Mouse (Mus musculus) brain, adult 2 months (tissue): ENCODE measurements around the gene 1810062G17Rik.
A peak's percentile ranks its signal among the peaks of the same experiment; 100 is the strongest.

Source experiments
- DNase-seq: peaks from one replicate; pipeline ENCODE4 v3.0.0; 2011; ENCODE audit warnings: low read depth, low spot score

Gene 1810062G17Rik

DNA sequence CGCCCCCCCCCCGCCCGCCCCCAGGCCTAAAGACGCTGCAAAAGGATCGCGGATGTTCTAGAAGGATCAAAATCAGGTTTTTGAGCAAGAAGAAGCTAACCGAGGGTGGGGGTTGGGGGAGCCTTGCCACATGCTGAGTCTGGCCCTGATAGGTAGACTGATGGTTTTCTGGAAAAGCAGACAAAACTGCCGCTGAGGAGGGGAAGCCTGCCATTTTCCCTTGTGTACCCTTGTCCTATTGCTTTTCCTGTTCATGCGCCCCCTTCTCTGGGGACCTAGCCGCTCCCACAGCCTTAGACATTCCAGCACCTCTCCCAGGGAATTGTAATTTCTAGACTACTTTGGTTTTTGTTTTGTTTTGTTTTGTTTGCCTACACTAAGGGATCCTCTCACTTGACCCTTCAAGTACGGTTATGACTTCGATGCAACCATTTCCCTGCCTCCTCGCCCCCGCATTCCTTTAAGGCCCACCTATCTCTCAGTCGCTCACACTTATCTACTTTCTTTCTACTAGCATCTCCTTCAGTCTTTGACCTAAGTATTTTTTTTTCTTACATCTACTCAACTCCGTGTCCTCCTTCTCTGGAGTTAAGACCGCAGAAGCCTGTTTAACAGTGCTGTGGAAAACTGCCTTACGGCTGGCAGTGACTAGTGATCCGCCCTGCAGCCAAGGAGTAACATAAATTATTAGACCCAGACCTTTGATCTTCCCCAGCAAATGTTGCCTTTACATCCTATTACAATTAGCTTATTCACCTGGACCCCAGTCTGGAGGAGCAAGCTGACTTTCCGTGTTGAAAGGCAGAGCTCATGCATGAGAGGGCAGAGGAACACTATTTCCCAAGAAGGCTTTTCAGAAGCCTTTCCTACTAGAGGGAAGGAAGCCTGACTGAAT lies 771 bp downstream of the 1810062G17Rik start:
- DNase-seq = peak; percentile 16

DNA sequence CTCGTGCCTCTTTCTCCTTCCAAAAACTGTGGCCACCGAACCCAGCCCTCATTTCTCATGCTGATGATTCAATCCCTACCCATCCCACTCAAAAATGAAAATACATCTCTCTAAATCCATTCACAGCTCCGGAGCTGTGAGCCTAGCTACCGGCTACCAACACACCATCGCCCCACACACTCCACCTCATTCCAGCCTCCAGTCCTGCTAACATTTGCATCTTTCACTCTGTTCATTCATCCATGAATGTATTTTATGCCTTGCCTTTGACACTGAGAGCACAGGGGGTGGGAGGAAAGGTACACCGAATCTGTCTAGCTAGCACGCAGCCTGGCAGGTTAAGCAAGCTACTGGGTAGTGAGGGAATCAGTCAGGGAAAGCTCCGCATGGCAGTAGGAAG lies 3.0 kb downstream of the 1810062G17Rik start:
- peak; percentile 77 for DNase-seq

DNA sequence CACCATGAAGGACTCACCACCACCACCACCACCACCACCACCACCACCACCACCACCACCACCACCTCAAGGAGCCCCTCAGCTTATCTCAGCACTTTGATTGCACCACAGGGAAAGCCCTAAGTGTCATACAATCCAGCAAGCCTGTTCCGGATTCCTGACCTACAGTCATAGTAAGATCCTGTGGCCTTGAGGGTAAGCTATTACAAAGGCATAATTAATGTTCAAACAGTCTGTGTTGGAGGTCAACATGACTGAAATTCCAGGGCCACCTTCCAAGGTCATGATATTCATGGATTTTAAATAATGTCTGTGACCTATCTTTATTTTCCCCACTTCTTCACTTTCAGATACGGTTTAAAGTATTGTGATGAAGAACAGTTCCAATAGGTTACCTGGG lies 4.7 kb downstream of the 1810062G17Rik start:
- DNase-seq = no peak

DNA sequence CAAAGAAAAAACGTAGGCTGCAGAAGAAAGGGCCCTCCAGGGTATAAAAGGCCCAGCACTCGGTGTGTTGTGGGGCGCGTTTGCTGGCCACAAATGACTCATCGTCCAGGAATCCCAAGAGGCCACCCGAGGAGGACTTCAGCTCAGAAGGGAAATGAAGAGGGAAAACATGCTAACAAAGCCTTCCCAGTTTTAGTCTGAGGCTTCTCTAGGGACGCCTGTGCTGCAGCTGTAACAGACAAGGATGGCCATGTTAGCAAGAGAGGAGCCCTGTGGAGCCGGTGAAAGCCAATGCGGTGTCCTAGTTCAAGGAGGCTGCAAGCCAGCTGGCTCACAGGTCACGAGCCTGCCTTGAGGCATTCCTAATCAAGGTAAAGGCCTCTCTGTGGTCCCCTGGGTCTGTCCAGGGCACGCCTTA lies 6.0 kb downstream of the 1810062G17Rik start:
- DNase-seq = peak; percentile 52

DNA sequence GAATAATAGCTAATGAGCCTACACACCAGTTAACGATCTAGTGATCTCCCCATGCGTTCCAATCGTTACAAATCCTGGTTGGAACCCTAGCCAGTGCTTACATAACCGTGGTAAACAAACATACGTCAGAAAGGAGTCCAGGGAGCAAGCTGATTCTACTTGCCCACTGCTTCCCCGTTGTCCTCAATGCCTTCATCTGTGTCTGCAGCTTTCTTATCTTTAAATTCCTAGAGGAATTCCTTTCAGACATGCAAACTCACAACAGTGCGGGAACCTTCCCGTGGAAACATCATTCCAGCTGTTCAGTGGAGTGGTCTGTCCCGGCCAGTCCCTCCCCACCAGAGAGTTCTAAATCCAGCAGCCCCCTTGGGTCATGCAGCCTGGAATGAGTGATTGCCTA lies 7.2 kb downstream of the 1810062G17Rik start:
- DNase-seq = no peak

DNA sequence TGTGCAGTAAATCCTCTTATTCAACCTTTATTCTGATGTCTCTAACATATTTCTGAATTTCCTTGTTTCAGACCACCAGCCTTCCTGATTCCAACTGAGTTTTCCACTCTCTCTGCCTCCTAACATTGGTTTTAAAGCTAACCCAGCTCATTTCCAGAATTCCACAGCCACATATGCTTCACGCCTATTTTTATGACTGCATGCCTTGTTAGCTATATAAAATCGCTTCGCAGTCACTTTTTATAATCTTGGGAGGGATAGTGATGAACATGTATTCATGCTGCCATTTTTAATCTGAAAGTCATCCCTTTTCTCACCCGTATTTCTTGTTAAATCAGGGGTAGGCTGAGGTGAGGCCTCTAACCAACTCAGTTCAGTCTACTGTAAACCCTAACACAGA lies 8.6 kb downstream of the 1810062G17Rik start:
- peak; percentile 56 for DNase-seq

DNA sequence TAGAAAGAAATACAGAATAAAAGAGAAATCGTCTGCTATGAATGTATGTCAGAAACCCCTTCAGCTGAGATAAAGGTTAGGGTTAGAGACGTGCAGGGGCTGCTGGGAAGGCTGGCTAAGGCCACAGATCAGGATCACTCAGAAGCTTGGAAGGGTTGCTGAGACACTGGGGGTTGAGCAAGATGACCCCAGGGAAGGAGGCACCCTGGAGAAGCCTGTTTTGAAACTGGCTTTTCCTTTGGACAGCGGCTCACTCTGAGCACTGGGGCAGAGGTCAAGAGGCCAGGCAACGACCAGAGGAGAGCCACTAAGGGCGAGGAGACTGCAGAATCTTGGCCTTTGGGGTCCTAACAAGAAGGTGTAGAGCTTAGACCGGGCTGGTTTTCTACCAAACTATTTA lies 10.4 kb downstream of the 1810062G17Rik start:
- no peak for DNase-seq

DNA sequence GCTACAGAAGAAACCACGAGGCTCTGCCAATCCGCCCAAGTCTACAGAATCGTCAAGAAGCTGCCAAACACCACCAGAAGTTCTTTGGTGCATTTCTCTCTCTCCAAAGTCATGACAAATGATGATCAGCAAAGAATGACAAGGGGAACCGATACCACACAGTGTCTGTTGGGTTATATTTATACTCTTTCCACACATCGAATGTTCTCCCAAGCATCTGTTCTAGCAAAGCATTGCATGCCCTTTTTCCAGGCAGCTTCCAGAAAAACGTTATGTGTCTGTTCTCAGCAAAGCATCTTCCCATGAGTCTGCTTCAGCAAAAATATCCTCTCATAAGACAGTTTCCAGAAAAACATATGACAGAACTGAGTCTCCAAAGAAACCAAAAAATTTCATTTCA lies 11.1 kb downstream of the 1810062G17Rik start:
- DNase-seq = peak; percentile 65

DNA sequence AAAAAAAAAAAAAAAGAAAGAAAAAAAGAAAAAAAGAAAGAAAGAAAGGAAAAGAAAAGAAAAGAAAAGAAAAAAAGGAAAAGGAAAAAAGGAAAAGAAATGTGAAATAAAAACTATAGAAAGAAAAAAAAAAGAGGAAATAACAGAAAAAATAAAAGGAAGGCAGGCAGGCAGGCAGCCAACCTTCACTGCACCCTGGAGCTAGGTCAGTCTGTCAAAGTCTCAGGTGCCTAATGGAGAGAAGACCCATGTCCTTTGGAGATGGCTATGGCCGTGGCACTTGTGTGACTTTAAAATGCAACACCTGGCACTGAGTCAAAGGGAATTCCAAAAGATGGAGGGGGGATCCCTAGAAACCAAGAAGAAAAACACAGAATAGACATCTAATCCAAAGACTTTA lies 12.6 kb downstream of the 1810062G17Rik start:
- DNase-seq = no peak

DNA sequence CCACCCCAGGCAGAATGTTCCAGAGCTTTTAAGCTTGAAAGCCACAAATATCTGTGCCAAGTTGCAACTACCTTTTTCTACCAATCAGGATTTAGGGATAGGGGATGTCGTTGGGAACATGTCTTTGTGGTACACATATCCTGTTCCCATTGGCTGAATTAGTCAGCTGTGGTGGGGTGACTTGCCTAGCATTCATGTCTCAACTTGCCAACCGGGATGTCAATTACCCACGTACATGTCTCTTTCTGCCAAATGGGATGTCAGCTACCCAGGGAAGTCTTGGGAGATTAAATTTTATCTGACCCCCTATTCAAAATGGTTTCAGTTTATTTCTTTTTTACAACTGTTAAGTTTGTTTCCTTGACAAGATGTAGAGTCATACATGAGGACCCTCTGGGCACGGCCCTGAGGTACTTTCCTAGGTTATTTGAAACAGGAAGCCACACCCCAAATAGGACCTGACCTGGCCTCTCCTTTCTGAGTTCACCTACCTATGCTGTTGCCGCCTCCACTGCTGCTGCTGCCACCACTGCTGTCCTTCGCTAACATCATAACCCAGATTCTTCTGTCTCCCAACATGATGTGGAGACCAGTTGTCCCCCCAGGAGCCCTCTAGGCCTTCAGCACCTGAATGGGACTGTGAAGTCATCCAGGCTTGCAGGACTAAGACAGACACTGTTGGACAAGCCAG lies 13.3 kb downstream of the 1810062G17Rik start:
- DNase-seq = no peak

DNA sequence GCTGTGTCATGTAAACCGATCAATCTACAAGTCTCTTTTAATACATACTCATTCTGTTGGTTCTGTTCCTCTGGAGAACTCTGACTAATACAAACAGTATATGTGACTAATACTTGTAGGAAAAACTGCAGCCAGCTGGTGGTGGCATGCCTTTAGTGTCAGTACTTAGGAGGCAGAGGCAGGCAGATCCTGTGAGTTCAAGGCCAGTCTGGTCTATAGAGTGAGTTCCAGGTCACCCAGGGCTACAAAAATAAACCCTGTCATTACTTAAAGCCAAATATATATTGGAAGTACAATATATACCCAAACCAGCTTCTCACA lies 13.8 kb downstream of the 1810062G17Rik start:
- no peak for DNase-seq

DNA sequence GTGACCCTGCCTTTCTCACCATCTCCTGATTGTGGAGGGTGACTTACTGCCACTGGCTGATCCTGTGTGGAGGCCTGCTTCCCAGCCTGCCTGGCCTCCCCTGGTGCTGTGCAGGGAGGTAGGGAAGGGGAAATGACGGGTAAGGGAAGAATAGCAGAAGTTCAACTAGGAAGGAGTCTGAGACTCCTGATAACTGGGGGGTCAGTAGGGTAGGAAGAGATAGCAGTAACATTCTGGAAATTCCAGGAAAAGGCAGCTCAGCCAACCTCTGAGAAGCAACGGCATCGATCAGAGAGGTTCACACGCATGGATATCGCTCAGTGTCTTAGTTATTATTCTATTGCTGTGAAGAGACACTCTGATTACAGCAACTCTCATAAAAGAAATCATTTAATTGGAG lies 15.8 kb downstream of the 1810062G17Rik start:
- no peak for DNase-seq

DNA sequence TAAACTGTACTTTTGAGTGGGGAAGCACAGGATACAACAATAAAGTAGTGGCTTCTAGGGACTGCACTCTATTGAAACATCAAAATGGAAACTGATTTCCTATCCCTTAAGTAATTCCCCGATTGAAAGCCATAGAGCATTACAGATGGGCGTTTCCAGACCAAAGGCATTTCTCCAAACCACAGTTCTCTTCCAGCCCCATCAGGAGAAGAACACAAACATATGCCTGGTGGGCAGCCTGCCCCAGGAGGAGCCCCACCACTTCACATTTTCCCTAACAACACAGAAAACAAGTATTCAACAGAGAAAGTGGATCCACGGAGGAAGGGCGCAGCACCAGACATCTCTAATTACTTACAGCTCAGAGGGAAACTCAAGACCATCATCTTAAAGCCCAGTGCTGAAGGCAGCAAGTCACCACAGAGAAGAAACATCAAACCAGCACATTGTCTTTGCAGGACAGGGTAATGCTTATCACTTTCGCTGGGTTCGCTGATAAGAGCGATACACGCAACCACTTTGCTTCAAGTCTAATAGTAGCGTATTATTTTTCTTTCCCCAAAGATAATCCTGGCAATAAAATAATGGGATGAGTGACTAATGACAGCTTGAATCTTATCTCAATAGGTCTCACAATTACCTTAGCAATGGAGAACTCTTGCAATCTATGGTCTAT lies 17.1 kb downstream of the 1810062G17Rik start:
- DNase-seq = no peak

DNA sequence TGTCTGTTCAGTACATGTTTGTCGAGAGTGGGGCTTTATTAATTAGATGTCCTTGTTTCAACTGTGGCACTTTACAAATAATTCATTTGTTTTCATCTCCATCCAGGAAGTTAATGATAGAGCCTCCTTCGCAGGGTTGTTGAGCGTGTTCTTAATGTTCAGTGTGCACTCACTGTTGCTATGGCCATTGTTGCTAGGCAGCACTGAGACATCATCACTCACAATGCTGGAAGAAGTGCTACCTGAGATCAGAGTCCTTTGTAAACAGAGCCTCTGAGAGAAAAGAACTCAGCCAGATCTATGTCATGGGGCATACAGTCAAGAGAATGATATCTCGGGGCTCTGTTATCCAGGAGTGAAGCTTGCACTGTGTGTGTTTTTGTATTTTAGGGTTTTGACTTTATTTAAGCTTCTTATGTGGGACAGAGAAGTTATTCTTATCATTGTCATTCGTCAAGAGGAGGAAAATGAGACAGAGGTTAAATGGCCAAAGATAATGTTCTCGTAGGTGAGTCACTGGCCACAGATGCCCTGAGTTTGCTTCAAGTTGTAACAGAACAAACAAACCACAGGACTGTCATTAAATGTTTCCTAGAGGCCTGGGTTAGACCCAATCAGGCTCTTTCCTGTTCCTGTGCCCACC lies 18.0 kb downstream of the 1810062G17Rik start:
- DNase-seq = peak; percentile 66

DNA sequence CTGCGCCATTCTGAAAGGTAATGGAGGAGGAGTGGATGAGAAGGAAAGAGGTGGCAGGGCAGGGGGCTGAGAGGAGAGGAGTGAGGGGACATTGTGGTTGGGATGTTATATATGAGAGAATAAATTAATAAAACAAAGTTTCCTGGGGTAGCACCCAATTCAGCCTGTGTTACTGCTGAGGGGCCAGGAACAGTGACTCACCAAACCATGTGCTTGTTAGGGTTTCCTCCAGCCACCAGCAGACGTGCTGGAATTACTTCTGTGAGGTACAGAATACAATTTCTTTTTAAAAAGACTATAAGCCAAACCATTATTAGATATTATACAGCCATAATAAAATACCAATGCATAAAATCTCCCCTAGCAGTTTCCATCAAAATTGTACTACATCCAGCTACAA lies 18.9 kb downstream of the 1810062G17Rik start:
- DNase-seq = no peak

DNA sequence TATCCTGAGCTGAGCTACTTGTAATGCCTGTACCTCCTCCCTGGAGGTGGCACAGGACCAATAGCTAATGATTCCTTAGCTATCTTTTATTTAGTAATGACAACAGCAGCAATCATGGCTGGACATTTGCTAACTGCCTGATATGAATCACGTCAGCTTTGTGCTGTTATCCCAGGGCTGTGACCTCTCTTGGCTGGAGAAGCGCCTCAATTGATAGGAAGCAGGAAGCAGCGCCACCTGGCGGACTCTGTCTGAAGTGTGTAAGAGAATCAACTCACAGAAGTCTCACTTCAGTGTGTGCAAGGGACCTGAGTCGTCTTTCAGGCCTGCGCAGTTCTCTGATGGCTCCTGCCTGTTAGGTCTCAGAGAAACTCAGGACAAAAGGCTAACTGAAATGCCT lies 19.7 kb downstream of the 1810062G17Rik start:
- DNase-seq = peak; percentile 91

DNA sequence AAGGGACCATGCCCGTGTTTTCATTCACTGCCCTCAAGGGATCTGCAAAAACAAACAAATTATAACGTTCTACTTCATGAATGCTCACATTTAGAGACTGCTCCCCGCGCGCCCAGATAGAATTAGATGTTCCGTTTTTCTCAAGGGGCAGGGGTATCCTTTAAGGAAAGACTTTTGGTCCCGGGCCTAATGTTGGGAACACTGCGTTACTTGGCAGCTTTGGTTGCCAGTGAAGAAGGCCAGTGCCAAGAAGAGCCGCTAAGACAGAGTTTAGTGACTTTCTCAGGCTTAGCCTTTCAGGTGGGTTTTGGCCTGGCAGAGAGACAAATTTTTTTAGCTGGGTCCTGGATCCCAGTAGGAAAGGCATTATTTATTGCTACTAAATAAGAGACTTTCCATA lies 20.5 kb downstream of the 1810062G17Rik start:
- no peak for DNase-seq

DNA sequence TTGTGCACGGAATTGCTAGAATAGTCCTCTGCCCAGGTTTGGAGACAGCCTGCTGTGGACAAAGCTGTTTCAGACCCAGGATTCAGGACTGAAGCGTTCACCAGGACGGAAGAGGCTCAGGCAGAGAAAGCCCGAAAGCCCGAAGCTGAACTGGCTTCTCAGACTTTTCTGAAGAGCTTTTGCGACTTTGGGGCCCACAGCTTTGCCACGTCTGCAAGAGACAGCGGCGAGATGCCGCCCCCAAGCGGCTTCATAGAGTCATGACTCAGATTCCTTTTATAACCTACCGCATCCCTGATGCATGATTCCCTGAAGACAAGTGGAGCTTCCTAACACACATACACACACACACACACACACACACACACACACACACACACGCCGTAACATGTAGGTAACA lies 21.0 kb downstream of the 1810062G17Rik start:
- DNase-seq = peak; percentile 89

DNA sequence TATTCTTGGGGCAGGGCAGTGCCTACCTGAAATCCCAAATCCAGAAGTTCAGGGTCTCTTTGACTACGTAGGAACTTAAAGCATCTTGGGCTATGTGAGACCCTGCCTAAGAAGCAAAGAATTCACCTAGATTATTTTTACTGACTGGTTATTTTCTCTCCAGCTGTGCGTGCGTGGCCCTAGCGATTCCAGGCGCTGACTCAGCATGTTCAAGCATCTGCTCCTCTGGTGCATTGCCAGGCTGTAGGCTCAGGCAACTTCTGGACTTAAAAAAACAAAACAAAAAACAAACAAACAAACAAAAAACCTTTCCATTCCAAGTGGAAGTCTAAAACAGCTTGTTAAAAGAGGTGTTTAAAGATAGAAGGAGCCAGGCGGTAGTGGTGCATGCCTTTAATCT lies 22.5 kb downstream of the 1810062G17Rik start:
- no peak for DNase-seq

DNA sequence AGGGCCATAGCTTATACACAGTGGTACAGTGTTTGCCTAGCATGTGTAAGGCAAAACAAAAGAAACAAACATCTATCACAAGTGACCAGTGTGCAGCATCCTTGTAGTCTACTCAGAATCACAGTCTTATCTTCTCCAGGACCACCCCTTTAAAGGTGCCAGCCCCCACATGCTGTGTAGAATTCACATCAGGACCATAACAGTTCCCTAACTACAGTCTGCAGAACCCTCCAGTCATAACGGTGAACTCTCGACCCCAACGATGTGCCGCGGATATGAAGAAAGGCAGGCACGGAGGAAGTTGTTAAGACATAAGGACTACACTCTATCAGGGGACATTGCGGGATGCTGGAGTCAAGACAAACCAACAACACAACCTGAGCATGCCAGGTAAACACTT lies 23.7 kb downstream of the 1810062G17Rik start:
- no peak for DNase-seq

DNA sequence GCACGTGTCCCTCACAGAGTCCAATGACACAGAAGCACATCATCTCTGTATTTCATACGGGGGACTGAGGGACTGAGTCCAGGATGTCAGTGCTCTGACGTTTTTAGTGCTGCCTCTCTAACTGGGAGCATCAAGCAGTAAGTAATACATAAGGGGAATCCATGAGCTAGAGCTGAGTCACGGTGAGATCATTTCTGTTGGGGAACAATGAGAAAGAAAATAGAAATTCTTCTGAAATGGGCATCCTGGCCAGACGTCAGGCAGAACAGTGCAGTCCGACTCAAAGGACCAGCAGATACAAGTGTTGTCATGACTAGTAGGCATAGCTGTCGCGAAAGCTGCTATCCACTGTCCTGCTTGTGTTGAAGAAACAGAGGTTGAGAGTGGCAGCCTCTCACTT lies 25.2 kb downstream of the 1810062G17Rik start:
- peak; percentile 30 for DNase-seq

DNA sequence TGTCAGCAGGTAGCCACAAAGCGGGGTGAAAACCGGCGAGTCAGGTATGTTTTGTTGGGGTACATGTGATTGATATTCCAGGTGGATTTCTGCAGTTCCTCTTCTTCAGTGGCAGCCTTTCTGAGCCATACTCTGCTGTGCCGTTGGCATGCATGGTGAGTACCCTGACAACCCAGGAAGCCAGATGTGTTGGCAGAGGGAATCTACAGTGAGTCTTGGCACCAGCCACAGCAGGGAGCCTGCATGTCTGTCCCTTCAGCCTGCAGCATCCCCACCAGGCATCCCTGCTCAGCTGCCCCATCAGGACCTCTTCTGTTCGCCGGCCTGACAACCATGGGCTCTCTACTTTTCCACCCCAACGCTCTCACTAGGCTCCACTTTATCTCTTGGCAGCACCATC lies 25.8 kb downstream of the 1810062G17Rik start:
- no peak for DNase-seq
